Mouse (Mus musculus): ENCODE measurements around the gene Sorl1.

DNA sequence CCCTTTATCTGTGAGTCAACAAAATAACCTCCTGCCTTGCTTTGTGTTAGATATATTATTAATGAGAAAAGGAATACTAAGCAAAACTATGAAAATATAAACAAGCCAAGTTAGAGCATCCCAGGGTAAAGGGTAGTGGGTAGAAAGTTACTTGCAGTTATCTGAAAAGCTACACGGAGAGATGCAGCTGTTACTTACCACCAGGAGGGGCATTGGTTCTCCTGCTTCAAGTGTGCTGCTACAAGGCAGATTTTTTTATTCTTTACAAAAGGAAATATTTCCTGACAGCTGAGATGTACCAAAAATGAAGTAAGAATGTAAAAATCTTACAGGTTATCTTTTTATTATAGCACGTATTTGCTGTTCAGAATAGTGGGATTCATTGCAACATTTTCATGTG, 40.8 kb upstream of the Sorl1 start:
- TF ChIP-seq CTCF (conservative IDR thresholded peaks at IDR 0.05 in 1 of 2, IDR thresholded peaks at IDR 0.05 in 1 of 2; ENCODE audit: low read depth in 2 of 2, low read length in 2 of 2) (no peak), CHD1 (IDR thresholded peaks at IDR 0.05; ENCODE audit: low read depth, low read length) (no peak), POLR2A (IDR thresholded peaks at IDR 0.05; ENCODE audit: low read depth, low read length) (no peak), SIN3A (IDR thresholded peaks at IDR 0.05; ENCODE audit: low read length) (no peak), ETS1 (conservative IDR thresholded peaks at IDR 0.05; ENCODE audit: low read depth, low read length) (no peak), EP300 (IDR thresholded peaks at IDR 0.05; ENCODE audit: low read length) (no peak), JUND (conservative IDR thresholded peaks at IDR 0.05; ENCODE audit: low read depth, low read length) (no peak), UBTF (IDR thresholded peaks at IDR 0.05; ENCODE audit: low read depth, low read length) (no peak), RAD21 (IDR thresholded peaks at IDR 0.05; ENCODE audit: low read depth, low read length) (no peak; the same call in none of the 2 replicates), USF1 (IDR thresholded peaks at IDR 0.05; ENCODE audit: low read depth, low read length) (no peak), MYC (IDR thresholded peaks at IDR 0.05; ENCODE audit: low read depth, low read length) (no peak), NRF1 (IDR thresholded peaks at IDR 0.05; ENCODE audit: low read depth, low read length) (no peak), ZNF384 (IDR thresholded peaks at IDR 0.05; ENCODE audit: low read depth, low read length) (no peak), MEF2A (IDR thresholded peaks at IDR 0.05; ENCODE audit: borderline replicate concordance, low read depth, low read length) (no peak)

All from CH12.LX (cell line).